Mouse (Mus musculus) activated CD4-positive, CD25-positive, alpha-beta regulatory T cell, adult 9 weeks (primary cell): ENCODE data around the gene Dpy19l3. TPM values are rescaled to one million over a fixed set of nuclear protein-coding genes. Genes with fewer than 3 reads are reported as not detected.

Experiments used
- polyA plus RNA-seq: library from polyadenylated mRNA; unstranded; fragments of 100-300 nt; shearing (Covaris generic); gene quantifications from one replicate; pipeline ENCODE4 v1.2.1, GENCODE M21; 2017

Gene Dpy19l3
- polyA plus RNA-seq: 59.2 TPM

GRCm38 (mm10) chr7:35754033-35754885 lies at the start of gene Dpy19l3:
TSS of gene Dpy19l3 (minus strand) at chr7:35754454.

DNA sequence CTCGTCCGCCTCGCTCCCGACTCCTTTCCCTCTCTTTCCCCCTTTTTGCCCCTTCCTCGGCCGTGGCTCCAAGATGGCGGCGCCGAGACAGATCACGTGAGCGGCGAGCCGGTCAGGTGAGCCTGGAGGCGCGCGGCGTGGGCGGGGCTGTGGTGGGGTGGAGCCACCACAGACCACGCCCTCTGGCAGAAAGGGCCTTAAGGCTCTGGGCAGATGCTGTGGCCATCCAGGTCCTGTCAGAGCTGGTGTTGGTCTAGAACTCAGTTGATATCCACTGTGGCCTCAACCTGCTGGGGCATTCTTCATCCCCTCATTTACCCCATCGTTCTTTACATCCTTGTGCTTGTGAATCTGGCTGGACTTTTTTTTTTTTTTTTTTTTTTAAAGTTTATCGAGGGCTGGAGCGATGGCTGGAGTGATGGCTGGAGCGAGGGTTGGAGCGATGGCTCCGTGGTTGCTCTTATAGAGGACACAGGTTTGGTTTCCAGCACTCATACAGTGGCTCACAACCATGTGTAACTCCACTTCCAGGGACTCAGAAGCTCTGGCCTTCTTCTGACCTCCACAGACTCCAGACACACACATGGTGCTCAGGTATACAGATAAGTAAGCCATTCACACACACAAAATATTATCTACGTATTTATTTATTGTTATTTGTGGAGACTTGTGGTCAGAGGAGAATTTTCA lies 48.8 kb upstream of the Dpy19l3 start, which contains the start of gene Zfp507:
Zfp507 (minus strand) TSS at position 98 of the 690 bp plus-strand sequence.

GRCm38 (mm10) chr7:35647101-35647698 lies 107.1 kb downstream of the Dpy19l3 start, which contains the start of gene Pdcd5:
TSS of gene Pdcd5 (minus strand) at chr7:35647521.

Other genes starting within 250 kb of the Dpy19l3 start
- not detected for gene Tdrd12, start 216.7 kb downstream of the Dpy19l3 start, polyA plus RNA-seq
- gene Nudt19, start 198.2 kb downstream of the Dpy19l3 start, polyA plus RNA-seq: 56.6 TPM
- not detected for gene Rgs9bp, start 168.9 kb downstream of the Dpy19l3 start, polyA plus RNA-seq
- 73.5 TPM for gene Ankrd27, start 168.2 kb downstream of the Dpy19l3 start, polyA plus RNA-seq
- gene Pdcd5, start 106.9 kb downstream of the Dpy19l3 start, polyA plus RNA-seq: 80.6 TPM
- 23.6 TPM for gene Zfp507, start 48.5 kb upstream of the Dpy19l3 start, polyA plus RNA-seq